Mouse (Mus musculus) stomach, embryonic 16.5 days (tissue): ENCODE results near the gene Fxr1. TPM values are rescaled to one million over a fixed set of nuclear protein-coding genes. Genes with fewer than 3 reads are reported as not detected.

ENCODE experiments used
- polyA plus RNA-seq: library from polyadenylated mRNA; unstranded; fragments of >200 nt; fragmentation: Nextera tagmentation; extraction: Ambion mirVana; gene quantifications from 2 replicates; pipeline ENCODE4 v1.2.1, GENCODE M21; 2015

Fxr1 gene
- polyA plus RNA-seq, 1 experiment from 2014 or later: 48.5 TPM

Other genes starting within 250 kb of the Fxr1 start
- gene Ttc14, start 220.1 kb upstream of the Fxr1 start, polyA plus RNA-seq: 44.8 and 47.1 TPM in 2 replicates
- gene Ccdc39, start 175.6 kb upstream of the Fxr1 start, polyA plus RNA-seq: 2.8 and 2.9 TPM in 2 replicates
- gene Dnajc19, start 61.4 kb downstream of the Fxr1 start, polyA plus RNA-seq: 110 and 127 TPM in 2 replicates